Mouse (Mus musculus) ES-Bruce4 (cell line): ENCODE data around the gene Colca2.

Experiments
- CTCF ChIP-seq: IDR thresholded peaks from one replicate; pipeline ENCODE4 v1.8.1; 2011; ENCODE audit warnings: low read depth, low read length
- POLR2A ChIP-seq: IDR thresholded peaks from one replicate; pipeline ENCODE4 v1.8.1; 2011; ENCODE audit warnings: low read length; ENCODE audit not compliant: insufficient read depth

GRCm38 (mm10) chr9:51320096-51320495 is 41.7 kb upstream of the Colca2 start:
- TF ChIP-seq CTCF (no peak), POLR2A (no peak)
